Mouse (Mus musculus): ENCODE results near the gene Ifna4.

- TF ChIP-seq CTCF (IDR thresholded peaks at IDR 0.05; ENCODE audit: borderline replicate concordance, insufficient read depth, low read length) (no peak), POLR2A (IDR thresholded peaks at IDR 0.05; ENCODE audit: low read depth, low read length) (no peak)
Measured at GRCm38 (mm10) chr4:88822995-88823394, 18.7 kb upstream of the Ifna4 start.
